Mouse (Mus musculus) heart, embryonic 13.5 days (tissue): ENCODE data around the gene Rmdn3. TPM values are rescaled to one million over a fixed set of nuclear protein-coding genes. Genes with fewer than 3 reads are reported as not detected.

ENCODE experiments used
- ATAC-seq: fragments of 200-750 bp; cut with Nextera tagmentation; 2 replicates; pipeline ENCODE4 v1.8.0; 2017; ENCODE audit warnings: moderate TSS enrichment; ENCODE audit not compliant: insufficient number of reproducible peaks, low FRiP score, low TSS enrichment; ENCODE audit errors: extremely low read depth
- H3K27ac ChIP-seq: fragments of 300-500 bp; sonication (generic); replicated peaks from 2 replicates; pipeline ENCODE4 v1.5.1; 2015; ENCODE audit warnings: moderate library complexity, mild to moderate bottlenecking, inconsistent platforms
- H3K27me3 ChIP-seq: fragments of 300-500 bp; sonication (generic); replicated peaks from 2 replicates; pipeline ENCODE4 v1.6.1; 2015; ENCODE audit warnings: mild to moderate bottlenecking, inconsistent platforms
- H3K36me3 ChIP-seq: fragments of 300-500 bp; sonication (generic); 2 replicates; pipeline ENCODE4 v1.6.1; 2015; ENCODE audit warnings: mild to moderate bottlenecking, inconsistent platforms
- H3K4me1 ChIP-seq: fragments of 300-500 bp; sonication (generic); 2 replicates; pipeline ENCODE4 v1.6.1; 2015; ENCODE audit warnings: inconsistent platforms
- H3K4me2 ChIP-seq: fragments of 300-500 bp; sonication (generic); 2 replicates; pipeline ENCODE4 v1.6.1; 2015; ENCODE audit warnings: inconsistent platforms, mild to moderate bottlenecking, moderate library complexity
- H3K4me3 ChIP-seq: fragments of 300-500 bp; sonication (generic); 2 replicates; pipeline ENCODE4 v1.5.1; 2015; ENCODE audit warnings: moderate library complexity, mild to moderate bottlenecking, inconsistent platforms
- H3K9ac ChIP-seq: fragments of 300-500 bp; sonication (generic); 2 replicates; pipeline ENCODE4 v1.6.1; 2015; ENCODE audit warnings: inconsistent platforms, mild to moderate bottlenecking, moderate library complexity
- H3K9me3 ChIP-seq: fragments of 300-500 bp; sonication (generic); 2 replicates; pipeline ENCODE4 v1.6.1; 2016; ENCODE audit warnings: inconsistent platforms
- WGBS: fragments of 180-500 bp; shearing (Covaris S2); methylation state at CpG from one replicate; pipeline ENCODE4 v1.1.7; 2015; ENCODE audit warnings: mixed read lengths; 5-methylcytosine and 5-hydroxymethylcytosine counted together
- polyA plus RNA-seq: library from polyadenylated mRNA; unstranded; fragments of >200 nt; fragmentation: Nextera tagmentation; extraction: Ambion mirVana; gene quantifications from 2 replicates; pipeline ENCODE4 v1.2.1, GENCODE M21; 2015

The Rmdn3 gene
- polyA plus RNA-seq: 23.3 and 26.6 TPM in 2 replicates

DNA sequence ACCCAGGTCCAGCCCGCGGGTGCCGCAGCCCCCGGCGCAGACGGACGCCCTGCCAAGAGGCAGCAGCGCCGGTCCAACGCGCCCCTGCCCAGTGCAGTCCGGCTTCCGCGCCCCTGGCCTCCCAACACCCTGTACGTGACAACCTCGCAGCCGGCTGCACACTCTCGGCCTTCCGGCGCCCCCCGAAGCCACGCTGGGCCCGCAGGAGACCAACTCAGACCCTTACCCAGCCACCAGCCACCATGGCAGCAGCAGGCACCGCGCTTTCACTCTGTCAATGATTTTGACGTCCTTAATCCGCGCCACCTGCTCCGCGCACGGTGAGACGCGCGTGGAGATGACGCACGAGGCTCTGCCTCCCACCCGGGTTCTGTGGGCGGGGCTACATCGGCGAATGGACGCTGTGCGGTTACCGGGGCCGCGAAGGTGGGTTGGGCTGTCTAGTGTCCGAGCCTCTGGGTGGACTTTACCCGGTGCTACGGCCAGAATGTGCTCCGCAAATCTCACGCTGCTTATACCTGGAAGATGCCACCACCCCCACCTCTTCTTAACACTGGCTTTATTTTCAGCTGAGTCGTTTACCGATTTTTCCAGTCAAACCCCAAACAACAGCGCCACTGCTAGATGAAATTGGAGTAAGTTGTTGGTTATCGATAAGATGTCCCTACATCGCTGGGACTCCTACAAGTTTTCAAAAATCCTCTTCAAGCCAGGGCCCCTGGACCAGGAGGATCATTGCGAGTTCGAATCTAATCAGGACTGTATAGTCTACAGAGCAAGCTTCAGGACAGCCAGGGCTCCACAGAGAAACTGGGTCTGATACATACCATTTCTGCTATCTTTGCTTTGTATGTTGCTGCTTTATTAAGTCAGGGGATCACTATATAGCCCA lies at the start of gene Rmdn3:
Gene Rmdn3, minus strand, starts transcription at position 354 of the 892 bp plus-strand sequence.
- H3K27ac ChIP-seq: peak within 1 kb of the TSS; percentile 74
- peak within 1 kb of the TSS; percentile 99 for H3K4me3 ChIP-seq
- peaks cover 37% of the 10 kb centered on the region for H3K4me1 ChIP-seq
- 2% methylated on average over 55 of the region's 57 CpGs for WGBS
- peak within 1 kb of the TSS; percentile 95 for H3K4me2 ChIP-seq
- no peaks in the 10 kb centered on the region for H3K27me3 ChIP-seq
- no peaks in the 10 kb centered on the region for H3K9me3 ChIP-seq
- H3K36me3 ChIP-seq: peaks cover 25% of the 10 kb centered on the region
- peak; percentile 79 for ATAC-seq
- H3K9ac ChIP-seq: peak within 1 kb of the TSS; percentile 96

- Histone ChIP-seq H3K4me2 (no peak overlapping the region), H3K27ac (no peak overlapping the region), H3K9ac (no peak overlapping the region), H3K36me3 (no peaks in the 10 kb centered on the region), H3K27me3 (no peaks in the 10 kb centered on the region), H3K4me1 (peaks cover 18% of the 10 kb centered on the region), H3K9me3 (no peaks in the 10 kb centered on the region), H3K4me3 (no peak overlapping the region)
- no peak for ATAC-seq
- WGBS: 69% methylated on average over 4 of the region's 4 CpGs
These were observed 47.1 kb upstream of the Rmdn3 start for GRCm38 (mm10) chr2:119203871-119204460.

DNA sequence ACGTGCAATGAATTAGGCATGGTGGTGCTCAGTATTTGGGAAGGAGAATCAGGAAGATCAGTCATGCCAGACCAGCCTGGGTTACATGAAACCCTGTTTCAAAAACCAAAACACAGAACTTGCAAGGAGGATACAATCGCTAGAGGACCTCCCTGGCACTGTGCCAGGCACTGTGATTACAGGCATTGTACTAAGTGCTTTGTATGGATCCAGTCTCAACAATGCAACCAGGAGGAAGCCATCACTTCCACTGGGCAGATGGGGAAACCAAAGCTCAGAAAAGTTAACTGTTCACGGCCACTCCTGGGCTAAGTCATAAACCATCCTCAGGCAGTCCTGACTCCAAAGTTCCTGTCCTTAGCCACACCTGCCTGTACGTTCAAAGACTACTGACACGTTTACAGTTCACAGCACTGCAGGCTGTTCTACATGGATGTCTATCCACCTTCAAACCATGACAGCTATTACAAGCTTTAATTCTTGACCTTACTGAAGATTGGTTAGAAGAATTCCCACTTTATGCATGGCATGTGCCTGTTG lies 46.1 kb upstream of the Rmdn3 start:
- ATAC-seq: no peak
- no peaks in the 10 kb centered on the region for H3K27me3 ChIP-seq
- H3K9ac ChIP-seq: no peak overlapping the region
- H3K4me2 ChIP-seq: no peak overlapping the region
- peaks cover 17% of the 10 kb centered on the region for H3K4me1 ChIP-seq
- WGBS: 49% methylated on average over 5 of the region's 5 CpGs
- H3K27ac ChIP-seq: no peak overlapping the region
- H3K36me3 ChIP-seq: no peaks in the 10 kb centered on the region
- H3K4me3 ChIP-seq: no peak overlapping the region
- H3K9me3 ChIP-seq: no peaks in the 10 kb centered on the region

DNA sequence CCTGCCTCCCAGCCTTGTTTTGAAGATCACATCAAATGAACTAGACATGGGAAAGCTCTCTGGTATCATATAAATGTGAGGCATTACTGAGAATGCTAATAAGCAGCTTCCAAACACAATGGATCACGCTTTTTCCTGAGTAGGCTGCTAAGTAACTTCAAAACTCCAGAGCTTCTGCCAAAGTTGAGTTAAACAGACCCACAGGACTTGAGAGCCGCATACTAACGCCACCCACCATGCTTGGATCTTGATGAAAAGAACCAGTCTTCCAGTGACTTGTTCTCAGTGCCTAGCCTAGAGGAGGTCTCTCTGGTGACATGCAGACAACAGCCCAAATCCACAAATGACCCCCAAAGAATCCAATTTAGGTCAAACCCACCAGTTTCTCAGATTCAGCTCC lies 42.1 kb upstream of the Rmdn3 start:
- Histone ChIP-seq H3K4me2 (no peak overlapping the region), H3K27me3 (no peaks in the 10 kb centered on the region), H3K4me3 (no peak overlapping the region), H3K9me3 (no peaks in the 10 kb centered on the region), H3K4me1 (peaks cover 21% of the 10 kb centered on the region), H3K9ac (no peak overlapping the region), H3K27ac (no peak overlapping the region), H3K36me3 (no peaks in the 10 kb centered on the region)
- ATAC-seq: no peak
- WGBS: 61% methylated on average over 3 of the region's 3 CpGs

DNA sequence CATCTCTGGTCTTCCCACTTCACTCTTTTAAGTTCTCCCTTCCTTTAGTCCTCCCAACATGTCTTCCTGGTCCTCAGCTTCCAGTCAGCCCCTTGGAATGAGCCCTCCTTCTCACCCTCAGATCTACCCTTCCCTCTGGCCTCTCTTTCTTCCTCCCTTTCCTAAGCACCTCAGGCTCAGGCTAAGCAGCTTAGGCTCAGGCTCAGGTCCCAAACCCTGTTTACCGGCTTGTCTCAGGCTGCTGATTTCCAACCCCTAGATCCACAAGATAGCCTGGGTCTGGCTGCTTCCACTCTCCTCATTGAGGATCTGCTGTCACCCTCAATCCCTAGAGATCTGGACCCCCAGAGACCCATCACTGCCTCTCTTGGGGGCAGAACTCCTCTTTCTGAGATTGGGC lies 41.2 kb upstream of the Rmdn3 start:
- 19% methylated on average over 1 of the region's 1 CpGs for WGBS
- no peak overlapping the region for H3K9ac ChIP-seq
- H3K9me3 ChIP-seq: no peaks in the 10 kb centered on the region
- H3K27me3 ChIP-seq: no peaks in the 10 kb centered on the region
- H3K36me3 ChIP-seq: no peaks in the 10 kb centered on the region
- no peak overlapping the region for H3K4me3 ChIP-seq
- peaks cover 16% of the 10 kb centered on the region for H3K4me1 ChIP-seq
- no peak for ATAC-seq
- no peak overlapping the region for H3K27ac ChIP-seq
- H3K4me2 ChIP-seq: no peak overlapping the region

GRCm38 (mm10) chr2:119197493-119197892 lies 40.7 kb upstream of the Rmdn3 start:
- WGBS: 60% methylated on average over 1 of the region's 1 CpGs
- Histone ChIP-seq H3K9ac (no peak overlapping the region), H3K27me3 (no peaks in the 10 kb centered on the region), H3K36me3 (no peaks in the 10 kb centered on the region), H3K4me3 (no peak overlapping the region), H3K27ac (no peak overlapping the region), H3K4me1 (peaks cover 11% of the 10 kb centered on the region; the same call in 1 of the 2 replicates), H3K4me2 (no peak overlapping the region), H3K9me3 (no peaks in the 10 kb centered on the region)
- ATAC-seq: no peak

- Histone ChIP-seq H3K4me1 (peaks cover 11% of the 10 kb centered on the region; the same call in 1 of the 2 replicates), H3K9me3 (no peaks in the 10 kb centered on the region), H3K4me2 (no peak overlapping the region), H3K27ac (no peak overlapping the region), H3K36me3 (no peaks in the 10 kb centered on the region), H3K4me3 (no peak overlapping the region), H3K9ac (peak overlapping the region; percentile 33; the same call in 1 of the 2 replicates), H3K27me3 (no peaks in the 10 kb centered on the region)
- no peak for ATAC-seq
- WGBS: 45% methylated on average over 4 of the region's 4 CpGs
These were observed 39.7 kb upstream of the Rmdn3 start for GRCm38 (mm10) chr2:119196316-119197108.

DNA sequence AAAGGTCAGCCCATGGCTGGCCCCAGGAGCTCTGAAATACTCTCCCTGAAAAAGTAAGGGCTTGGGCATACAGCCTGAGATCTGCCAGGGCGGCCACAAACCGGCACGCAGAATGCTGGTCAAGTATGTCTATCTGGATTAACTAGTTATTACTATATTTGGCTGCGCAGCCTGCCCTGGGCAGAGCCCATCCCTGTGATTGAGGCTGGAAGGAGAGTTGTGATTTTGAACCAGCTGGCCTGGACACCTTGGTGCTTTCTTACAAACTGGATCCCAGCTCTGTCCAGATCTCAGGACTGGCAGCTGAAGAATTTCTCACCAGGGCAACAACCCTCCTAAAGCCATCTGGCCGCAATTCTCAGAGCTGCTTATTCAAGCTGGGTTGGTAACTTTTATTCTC lies 37.3 kb upstream of the Rmdn3 start:
- Histone ChIP-seq H3K27me3 (no peaks in the 10 kb centered on the region), H3K4me1 (peaks cover 12% of the 10 kb centered on the region), H3K4me2 (no peak overlapping the region), H3K4me3 (no peak overlapping the region), H3K27ac (0 out of 2 replicates have a peak overlapping the region, but pooled peaks have one; percentile 25), H3K9me3 (no peaks in the 10 kb centered on the region), H3K9ac (0 out of 2 replicates have a peak overlapping the region, but pooled peaks have one; percentile 1), H3K36me3 (no peaks in the 10 kb centered on the region)
- no peak for ATAC-seq
- WGBS: 60% methylated on average over 5 of the region's 5 CpGs

GRCm38 (mm10) chr2:119190969-119191368 lies 34.1 kb upstream of the Rmdn3 start:
- Histone ChIP-seq H3K36me3 (no peaks in the 10 kb centered on the region), H3K9me3 (no peaks in the 10 kb centered on the region), H3K4me1 (peaks cover 10% of the 10 kb centered on the region), H3K27me3 (no peaks in the 10 kb centered on the region), H3K4me2 (no peak overlapping the region), H3K4me3 (no peak overlapping the region), H3K9ac (no peak overlapping the region), H3K27ac (no peak overlapping the region)
- ATAC-seq: no peak
- 79% methylated on average over 5 of the region's 5 CpGs for WGBS

- peaks cover 5% of the 10 kb centered on the region for H3K4me1 ChIP-seq
- peaks cover 14% of the 10 kb centered on the region for H3K36me3 ChIP-seq
- ATAC-seq: peak; percentile 61
- H3K4me3 ChIP-seq: peak overlapping the region; percentile 46
- H3K4me2 ChIP-seq: peak overlapping the region; percentile 76
- 7% methylated on average over 15 of the region's 15 CpGs for WGBS
- no peak overlapping the region for H3K27ac ChIP-seq
- no peaks in the 10 kb centered on the region for H3K9me3 ChIP-seq
- peak overlapping the region; percentile 12; the same call in 1 of the 2 replicates for H3K9ac ChIP-seq
- H3K27me3 ChIP-seq: no peaks in the 10 kb centered on the region
These were observed 32.3 kb upstream of the Rmdn3 start for GRCm38 (mm10) chr2:119189029-119189710.
